Comparison of ENCODE assay signal across 24 mouse cellular contexts in genomic region chr7:80382919-80383318, GRCm38 (mm10). TPM values are rescaled to one million over a fixed set of nuclear protein-coding genes. Genes with fewer than 3 reads are reported as not detected.
DNase-seq lines count a peak whose midpoint lies in the region; ATAC-seq and TF ChIP-seq lines count a peak whose summit lies in the region.
"Had no signal": no experiment of that assay in that cellular context is flagged by ENCODE, and none has a peak within 500 bp of the region (broad histone marks: within the 10 kb centered on the region; RNA-seq: fewer than 3 reads in every experiment).

No protein-coding gene starts in this region.

- no peaks in the 10 kb centered on the region for H3K79me3 ChIP-seq in C2C12 (ENCODE audit: low read depth)

- TF ChIP-seq CTCF in forebrain, postnatal 0 days (IDR thresholded peaks at IDR 0.05; ENCODE audit: low read depth) = no peak
- TF ChIP-seq CTCF in C2C12 (IDR thresholded peaks at IDR 0.05; ENCODE audit: control insufficient read depth, insufficient read depth, insufficient read length) = no peak
- no peak for TF ChIP-seq CTCF in E14TG2a.4 (conservative IDR thresholded peaks at IDR 0.05; ENCODE audit: low read length)

- no peaks in the 10 kb centered on the region for H3K79me2 ChIP-seq in C2C12 (ENCODE audit: control insufficient read depth, insufficient read depth)

- H3K4me3 ChIP-seq in forebrain, embryonic 10.5 days = no peak overlapping the region
- no peak overlapping the region for H3K4me3 ChIP-seq in forebrain, postnatal 0 days (ENCODE audit: low read depth, low read length)
- H3K4me3 ChIP-seq in C2C12 (ENCODE audit: insufficient read depth, poor library complexity, severe bottlenecking) (no peak overlapping the region), E14TG2a.4 (replicated peaks; ENCODE audit: low read length) (peak overlapping the region; percentile 57)
- H3K4me3 ChIP-seq: embryonic facial prominence, embryonic 15.5 days; forebrain, embryonic 12.5 days; forebrain, embryonic 15.5 days; hindbrain, embryonic 10.5 days; hindbrain, embryonic 13.5 days; intestine, embryonic 15.5 days had no signal

- no peak overlapping the region for H3ac ChIP-seq in C2C12 (ENCODE audit: control insufficient read depth, insufficient read length, low read depth)

- H3K9me3 ChIP-seq in forebrain, embryonic 10.5 days = no peaks in the 10 kb centered on the region
- no peaks in the 10 kb centered on the region for H3K9me3 ChIP-seq in forebrain, postnatal 0 days (ENCODE audit: low read length)
- H3K9me3 ChIP-seq in E14TG2a.4 (ENCODE audit: low read length) = no peaks in the 10 kb centered on the region
- H3K9me3 ChIP-seq: embryonic facial prominence, embryonic 15.5 days; forebrain, embryonic 12.5 days; forebrain, embryonic 15.5 days; G1E; hindbrain, embryonic 10.5 days; hindbrain, embryonic 13.5 days; intestine, embryonic 15.5 days had no signal

- H3K27ac ChIP-seq in forebrain, embryonic 10.5 days = 0 out of 2 replicates have a peak overlapping the region, but pooled peaks have one; percentile 7
- H3K27ac ChIP-seq in forebrain, postnatal 0 days (ENCODE audit: low read depth, low read length) = no peak overlapping the region
- H3K27ac ChIP-seq: embryonic facial prominence, embryonic 15.5 days; forebrain, embryonic 12.5 days; forebrain, embryonic 15.5 days; hindbrain, embryonic 10.5 days; hindbrain, embryonic 13.5 days; intestine, embryonic 15.5 days had no signal

- no peak overlapping the region for H3K4me2 ChIP-seq in forebrain, postnatal 0 days (ENCODE audit: low read depth)
- H3K4me2 ChIP-seq: embryonic facial prominence, embryonic 15.5 days; forebrain, embryonic 12.5 days; forebrain, embryonic 15.5 days; hindbrain, embryonic 13.5 days; intestine, embryonic 15.5 days had no signal

- DNase-seq in forebrain, embryonic 10.5 days (ENCODE audit: extremely low spot score, low spot score) = no peak
- DNase-seq in forebrain, postnatal 0 days = no peak
- DNase-seq in gastrocnemius, postnatal 10 days = no peak
- no peak for DNase-seq in right cerebral cortex, postnatal 4 days
- DNase-seq: adrenal gland, postnatal 10 days; cerebellum, adult 11-12 months; cerebellum, adult 8-10 months; cerebellum, postnatal 36 days; embryo, embryonic 11 days; gastrocnemius, postnatal 14 days; heart, adult 11 months; heart, postnatal 36 days; kidney, adult 11 months had no signal

- 79% methylated on average over 11 of the region's 11 CpGs for WGBS in forebrain, embryonic 10.5 days
- WGBS in forebrain, postnatal 0 days = 70% methylated on average over 11 of the region's 11 CpGs

- no peak for ATAC-seq in forebrain, postnatal 0 days
- ATAC-seq: forebrain, embryonic 15.5 days; hindbrain, embryonic 16.5 days; intestine, embryonic 15.5 days; Patski had no signal

- peaks cover 24% of the 10 kb centered on the region for H3K4me1 ChIP-seq in forebrain, embryonic 10.5 days
- H3K4me1 ChIP-seq in forebrain, postnatal 0 days (ENCODE audit: insufficient read depth) = no peaks in the 10 kb centered on the region
- H3K4me1 ChIP-seq in E14TG2a.4 (replicated peaks; ENCODE audit: low read depth, low read length) = peaks cover 63% of the 10 kb centered on the region

- H3K36me3 ChIP-seq in forebrain, embryonic 10.5 days (replicated peaks) = peaks cover 7% of the 10 kb centered on the region; the same call in 1 of the 2 replicates
- no peaks in the 10 kb centered on the region for H3K36me3 ChIP-seq in forebrain, postnatal 0 days (ENCODE audit: insufficient read depth)
- H3K36me3 ChIP-seq in C2C12 (ENCODE audit: control insufficient read depth, insufficient read depth) (peaks cover 4% of the 10 kb centered on the region), E14TG2a.4 (ENCODE audit: insufficient read depth, low read length) (no peaks in the 10 kb centered on the region)
- H3K36me3 ChIP-seq: forebrain, embryonic 12.5 days; forebrain, embryonic 15.5 days; intestine, embryonic 15.5 days had no signal

- no peak overlapping the region for H3K9ac ChIP-seq in forebrain, postnatal 0 days
- H3K9ac ChIP-seq: embryonic facial prominence, embryonic 15.5 days; forebrain, embryonic 12.5 days; forebrain, embryonic 15.5 days; hindbrain, embryonic 13.5 days; intestine, embryonic 15.5 days had no signal

- peaks cover 49% of the 10 kb centered on the region for H3K27me3 ChIP-seq in forebrain, embryonic 10.5 days (ENCODE audit: poor library complexity, severe bottlenecking)
- peaks cover 9% of the 10 kb centered on the region; the same call in 1 of the 2 replicates for H3K27me3 ChIP-seq in forebrain, postnatal 0 days (ENCODE audit: insufficient read depth, low read length)
- no peaks in the 10 kb centered on the region for H3K27me3 ChIP-seq in C2C12 (ENCODE audit: control insufficient read depth, insufficient read depth, insufficient read length)
- H3K27me3 ChIP-seq in E14TG2a.4 (ENCODE audit: insufficient read depth, low read length) = peaks cover 64% of the 10 kb centered on the region
- H3K27me3 ChIP-seq: embryonic facial prominence, embryonic 15.5 days; intestine, embryonic 15.5 days; Patski had no signal

TF ChIP-seq in C2C12, 6 proteins besides CTCF, POLR2A, EP300 and RAD21:
- no peak for TF ChIP-seq USF1 (IDR thresholded peaks at IDR 0.05; ENCODE audit: low read depth)
- TF ChIP-seq MYOD1 (IDR thresholded peaks at IDR 0.05; ENCODE audit: control insufficient read depth, insufficient read length, low read depth) = peak; percentile 53
- TF ChIP-seq FOSL1 (IDR thresholded peaks at IDR 0.05; ENCODE audit: insufficient read depth, low read length, poor library complexity, severe bottlenecking) = no peak

RNA-seq across cellular contexts. Expression of gene Fes, which starts 4.8 kb away (rescaled TPM):
- polyA plus RNA-seq in forebrain, embryonic 10.5 days (2016; fragmentation: Nextera tagmentation; extraction: Ambion mirVana) = 7.2 and 9.2 TPM in 2 replicates
- 4.5 and 6.4 TPM in 2 replicates for total RNA-seq in forebrain, postnatal 0 days (2014; rRNA removed)
- 2.5 and 2.8 TPM in 2 replicates for polyA plus RNA-seq in forebrain, postnatal 0 days (2015; fragmentation: Nextera tagmentation; extraction: Ambion mirVana)
- polyA plus RNA-seq in C2C12 (2012; fragmentation: generic; extraction: Trizol) = 0.82 TPM
- total RNA-seq in gastrocnemius, postnatal 10 days (2021) = 10 to 100 TPM in 1 of 2 experiments, 1 to 10 TPM in 1; 9.4 to 12.1 TPM

RNA-seq across cellular contexts. Expression of gene Man2a2, which starts 11.7 kb away (rescaled TPM):
- polyA plus RNA-seq in forebrain, embryonic 10.5 days (2016; fragmentation: Nextera tagmentation; extraction: Ambion mirVana) = 17.0 and 17.8 TPM in 2 replicates
- 49.4 and 54.8 TPM in 2 replicates for total RNA-seq in forebrain, postnatal 0 days (2014; rRNA removed)
- 6.5 and 12.0 TPM in 2 replicates for polyA plus RNA-seq in forebrain, postnatal 0 days (2015; fragmentation: Nextera tagmentation; extraction: Ambion mirVana)
- polyA plus RNA-seq in C2C12 (2012; fragmentation: generic; extraction: Trizol) = 21.5 TPM
- total RNA-seq in gastrocnemius, postnatal 10 days (2021) = 10 to 100 TPM; 92.2 to 97.2 TPM

RNA-seq across cellular contexts. Expression of gene Furin, which starts 22.3 kb away (rescaled TPM):
- polyA plus RNA-seq in forebrain, embryonic 10.5 days (2016; fragmentation: Nextera tagmentation; extraction: Ambion mirVana) = 3.3 and 3.9 TPM in 2 replicates
- total RNA-seq in forebrain, postnatal 0 days (2014; rRNA removed) = 16.9 and 21.8 TPM in 2 replicates
- polyA plus RNA-seq in forebrain, postnatal 0 days (2015; fragmentation: Nextera tagmentation; extraction: Ambion mirVana) = 6.8 and 7.7 TPM in 2 replicates
- 63.6 TPM for polyA plus RNA-seq in C2C12 (2012; fragmentation: generic; extraction: Trizol)
- total RNA-seq in gastrocnemius, postnatal 10 days (2021) = 10 to 100 TPM; 63.1 to 68.1 TPM

RNA-seq across cellular contexts. Expression of gene Hddc3, which starts 40.0 kb away (rescaled TPM):
- polyA plus RNA-seq in forebrain, embryonic 10.5 days (2016; fragmentation: Nextera tagmentation; extraction: Ambion mirVana) = 25.2 and 27.9 TPM in 2 replicates
- total RNA-seq in forebrain, postnatal 0 days (2014; rRNA removed) = 33.2 and 44.4 TPM in 2 replicates
- polyA plus RNA-seq in forebrain, postnatal 0 days (2015; fragmentation: Nextera tagmentation; extraction: Ambion mirVana) = 14.6 and 16.7 TPM in 2 replicates
- polyA plus RNA-seq in C2C12 (2012; fragmentation: generic; extraction: Trizol) = 55.9 TPM
- 10 to 100 TPM; 39.9 to 45.0 TPM for total RNA-seq in gastrocnemius, postnatal 10 days (2021)

RNA-seq across cellular contexts. Expression of gene Unc45a, which starts 42.1 kb away (rescaled TPM):
- polyA plus RNA-seq in forebrain, embryonic 10.5 days (2016; fragmentation: Nextera tagmentation; extraction: Ambion mirVana) = 42.0 and 44.0 TPM in 2 replicates
- total RNA-seq in forebrain, postnatal 0 days (2014; rRNA removed) = 49.2 and 69.4 TPM in 2 replicates
- 35.2 and 50.1 TPM in 2 replicates for polyA plus RNA-seq in forebrain, postnatal 0 days (2015; fragmentation: Nextera tagmentation; extraction: Ambion mirVana)
- polyA plus RNA-seq in C2C12 (2012; fragmentation: generic; extraction: Trizol) = 46.9 TPM
- 10 to 100 TPM; 11.8 to 16.4 TPM for total RNA-seq in gastrocnemius, postnatal 10 days (2021)
